Mouse (Mus musculus) heart, postnatal 0 days (tissue): Measurements from ENCODE around the gene Robo1. TPM values are rescaled to one million over a fixed set of nuclear protein-coding genes. Genes with fewer than 3 reads are reported as not detected.
A peak's percentile ranks its signal among the peaks of the same experiment; 100 is the strongest.

Experiments
- ATAC-seq: fragments of 200-750 bp; cut with Nextera tagmentation; 2 replicates; pipeline ENCODE4 v1.8.0; 2017; ENCODE audit warnings: low read depth, moderate number of reproducible peaks, moderate library complexity; ENCODE audit not compliant: insufficient read depth
- DNase-seq: peaks from one replicate; pipeline ENCODE4 v3.0.0-alpha.2; 2016; ENCODE audit warnings: low spot score
- H3K27ac ChIP-seq: fragments of 300-500 bp; sonication (generic); 2 replicates; pipeline ENCODE4 v1.5.1; 2014; ENCODE audit warnings: low read depth, mild to moderate bottlenecking
- H3K27me3 ChIP-seq: fragments of 300-500 bp; sonication (generic); 2 replicates; pipeline ENCODE4 v1.6.1; 2014; ENCODE audit warnings: low read length, mixed read lengths; ENCODE audit not compliant: control insufficient read depth, insufficient read depth
- H3K36me3 ChIP-seq: fragments of 300-500 bp; sonication (generic); replicated peaks from 2 replicates; pipeline ENCODE4 v1.6.1; 2014; ENCODE audit warnings: low read length, mixed read lengths; ENCODE audit not compliant: control insufficient read depth, insufficient read depth
- H3K4me1 ChIP-seq: fragments of 300-500 bp; sonication (generic); 2 replicates; pipeline ENCODE4 v1.6.1; 2014; ENCODE audit warnings: antibody characterized with exemption; ENCODE audit not compliant: control insufficient read depth, insufficient read depth
- H3K4me2 ChIP-seq: fragments of 300-500 bp; sonication (generic); 2 replicates; pipeline ENCODE4 v1.6.1; 2014; ENCODE audit warnings: low read depth, mild to moderate bottlenecking, low read length, moderate library complexity
- H3K4me3 ChIP-seq: fragments of 300-500 bp; sonication (generic); 2 replicates; pipeline ENCODE4 v1.5.1; 2014; ENCODE audit warnings: low read depth, low read length
- H3K9ac ChIP-seq: fragments of 300-500 bp; sonication (generic); replicated peaks from 2 replicates; pipeline ENCODE4 v1.6.1; 2014; ENCODE audit warnings: low read depth, low read length, mixed read lengths
- H3K9me3 ChIP-seq: fragments of 300-500 bp; sonication (generic); replicated peaks from 2 replicates; pipeline ENCODE4 v1.6.1; 2016; ENCODE audit warnings: low read length; ENCODE audit not compliant: control insufficient read depth
- CTCF ChIP-seq: IDR thresholded peaks from 2 replicates; pipeline ENCODE4 v1.5.1; 2016; ENCODE audit warnings: antibody characterized with exemption, control low read depth, low read depth
- EP300 ChIP-seq: IDR thresholded peaks from 2 replicates; pipeline ENCODE4 v1.6.1; 2016; ENCODE audit warnings: antibody characterized with exemption, low read depth
- WGBS: fragments of 180-500 bp; shearing (Covaris S2); extraction: QIAGEN DNeasy Blood & Tissue Kit; methylation state at CpG from one replicate; pipeline ENCODE4 v1.1.7; 2014; 5-methylcytosine and 5-hydroxymethylcytosine counted together
- polyA plus RNA-seq: library from polyadenylated mRNA; unstranded; fragments of >200 nt; fragmentation: Nextera tagmentation; extraction: Ambion mirVana; gene quantifications from 2 replicates; pipeline ENCODE4 v1.2.1, GENCODE M21; 2015
- total RNA-seq: library from RNA; depleted of rRNA; stranded (reverse); fragments of >200 nt; gene quantifications from 2 replicates; pipeline ENCODE4 v1.2.3, GENCODE M21; 2014; ENCODE audit warnings: low replicate concordance

Gene Robo1
- total and polyA plus RNA-seq, 2 experiments from 2014 or later: 2.8 to 4.0 TPM

GRCm38 (mm10) chr16:72444428-72445135, 136.5 kb downstream of the Robo1 start:
- Histone ChIP-seq H3K4me1 (no peaks in the 10 kb centered on the region), H3K9ac (no peak overlapping the region), H3K4me2 (peak overlapping the region; percentile 6; the same call in 1 of the 2 replicates), H3K27ac (no peak overlapping the region), H3K4me3 (no peak overlapping the region), H3K36me3 (no peaks in the 10 kb centered on the region), H3K9me3 (no peaks in the 10 kb centered on the region), H3K27me3 (no peaks in the 10 kb centered on the region)
- no peak for ATAC-seq
- no peak for DNase-seq
- 76% methylated on average over 18 of the region's 18 CpGs for WGBS
- TF ChIP-seq CTCF (no peak), EP300 (no peak)

- Histone ChIP-seq H3K27me3 (no peaks in the 10 kb centered on the region), H3K36me3 (no peaks in the 10 kb centered on the region), H3K9me3 (no peaks in the 10 kb centered on the region), H3K27ac (no peak overlapping the region), H3K4me3 (no peak overlapping the region), H3K9ac (no peak overlapping the region), H3K4me2 (no peak overlapping the region), H3K4me1 (no peaks in the 10 kb centered on the region)
- ATAC-seq (no peak), DNase-seq (no peak)
- TF ChIP-seq CTCF: no peak
- WGBS: 51% methylated on average over 10 of the region's 10 CpGs
Observed at GRCm38 (mm10) chr16:72458155-72458554, 150.0 kb downstream of the Robo1 start.

- Histone ChIP-seq H3K9me3 (no peaks in the 10 kb centered on the region), H3K4me3 (no peak overlapping the region), H3K27me3 (no peaks in the 10 kb centered on the region), H3K9ac (no peak overlapping the region), H3K36me3 (no peaks in the 10 kb centered on the region), H3K4me2 (no peak overlapping the region), H3K4me1 (no peaks in the 10 kb centered on the region), H3K27ac (no peak overlapping the region)
- 75% methylated on average over 10 of the region's 10 CpGs for WGBS
- DNase-seq (no peak), ATAC-seq (no peak)
- TF ChIP-seq EP300 (no peak), CTCF (no peak)
Observed at GRCm38 (mm10) chr16:72458576-72458975, 150.5 kb downstream of the Robo1 start.

- no peaks in the 10 kb centered on the region for H3K36me3 ChIP-seq
Observed at GRCm38 (mm10) chr16:72465696-72466095, 157.6 kb downstream of the Robo1 start.

GRCm38 (mm10) chr16:72470037-72470673, 162.0 kb downstream of the Robo1 start:
- ATAC-seq (no peak), DNase-seq (no peak)
- Histone ChIP-seq H3K4me2 (no peak overlapping the region), H3K9me3 (no peaks in the 10 kb centered on the region), H3K4me3 (no peak overlapping the region), H3K9ac (no peak overlapping the region), H3K36me3 (no peaks in the 10 kb centered on the region), H3K27me3 (no peaks in the 10 kb centered on the region), H3K27ac (no peak overlapping the region), H3K4me1 (no peaks in the 10 kb centered on the region)
- TF ChIP-seq CTCF: no peak
- WGBS: 64% methylated on average over 2 of the region's 2 CpGs

More at GRCm38 (mm10) chr16:72465696-72466095, 157.6 kb downstream of the Robo1 start:
- ATAC-seq (no peak), DNase-seq (no peak)
- no peak for TF ChIP-seq EP300
- TF ChIP-seq CTCF: no peak
- Histone ChIP-seq H3K27ac (no peak overlapping the region), H3K27me3 (no peaks in the 10 kb centered on the region), H3K4me3 (no peak overlapping the region), H3K4me2 (no peak overlapping the region), H3K9ac (no peak overlapping the region), H3K9me3 (no peaks in the 10 kb centered on the region), H3K4me1 (no peaks in the 10 kb centered on the region)
- WGBS: 72% methylated on average over 3 of the region's 3 CpGs

- Histone ChIP-seq H3K9me3 (no peaks in the 10 kb centered on the region), H3K4me2 (no peak overlapping the region), H3K9ac (no peak overlapping the region), H3K36me3 (no peaks in the 10 kb centered on the region), H3K27me3 (no peaks in the 10 kb centered on the region), H3K4me1 (no peaks in the 10 kb centered on the region), H3K4me3 (no peak overlapping the region), H3K27ac (no peak overlapping the region)
- DNase-seq: no peak
- no peak for ATAC-seq
- TF ChIP-seq EP300 (no peak), CTCF (no peak)
- 61% methylated on average over 6 of the region's 6 CpGs for WGBS
Observed at GRCm38 (mm10) chr16:72510716-72511199, 202.7 kb downstream of the Robo1 start.
